Mouse (Mus musculus) urinary bladder, adult 2 months (tissue): Measurements from ENCODE around the gene Cort. TPM values are rescaled to one million over a fixed set of nuclear protein-coding genes. Genes with fewer than 3 reads are reported as not detected.
"Not testable (repeated sequence)": the region's sequence is repeated elsewhere in the genome, so short reads cannot be mapped to it uniquely, and the experiment has no call there.

Source experiments
- DNase-seq: peaks from one replicate; pipeline ENCODE4 v3.0.0; 2022; ENCODE audit warnings: low spot score
- polyA plus RNA-seq: library from polyadenylated mRNA; depleted of rRNA; stranded (reverse); fragments of >200 nt; gene quantifications from 2 replicates; pipeline ENCODE4 v1.2.3, GENCODE M21; 2012; rRNA removed

The Cort gene
- polyA plus RNA-seq: not detected in 2 replicates

DNA sequence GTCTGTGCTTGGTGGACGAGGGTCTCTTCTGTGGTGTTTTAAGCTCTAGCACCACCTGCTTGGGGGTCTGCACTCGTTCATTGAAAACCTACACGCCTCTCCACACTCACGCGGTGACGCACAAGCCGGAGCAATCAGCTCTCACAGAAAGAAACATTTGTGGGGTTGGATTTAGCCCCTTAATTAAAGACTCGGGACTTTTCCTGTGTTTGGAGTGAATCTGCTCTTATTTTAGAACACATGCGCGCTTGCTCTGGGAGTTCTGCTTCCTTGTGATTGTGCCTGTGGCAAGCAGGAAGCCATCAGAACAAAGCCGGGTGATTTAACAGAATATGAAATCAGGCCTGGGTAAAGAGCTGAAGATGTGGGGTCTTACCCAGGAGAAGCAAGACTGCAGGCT lies at the start of gene Cort:
Cort (minus strand) TSS at position 101 of the 400 bp plus-strand sequence.
- DNase-seq: no peak

DNA sequence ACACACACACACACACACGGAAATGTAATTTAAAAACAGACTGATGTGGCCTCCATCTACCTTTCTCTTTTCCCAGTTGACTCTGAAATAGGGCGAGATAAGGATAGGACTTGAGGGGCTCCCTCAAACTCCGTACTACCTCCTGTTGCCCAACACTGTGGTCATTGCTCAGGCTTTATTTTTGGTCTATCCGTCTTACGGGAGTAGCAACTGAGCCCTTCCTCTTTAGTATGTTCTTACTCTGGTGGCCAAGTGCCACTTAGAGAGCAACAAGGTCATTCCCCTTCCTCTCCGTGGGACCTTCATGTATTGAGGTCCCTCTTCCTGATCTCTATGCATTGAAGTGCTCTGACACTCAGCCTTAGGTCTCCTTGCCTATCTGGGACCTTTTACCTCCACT lies 47.1 kb upstream of the Cort start:
- no peak for DNase-seq

DNA sequence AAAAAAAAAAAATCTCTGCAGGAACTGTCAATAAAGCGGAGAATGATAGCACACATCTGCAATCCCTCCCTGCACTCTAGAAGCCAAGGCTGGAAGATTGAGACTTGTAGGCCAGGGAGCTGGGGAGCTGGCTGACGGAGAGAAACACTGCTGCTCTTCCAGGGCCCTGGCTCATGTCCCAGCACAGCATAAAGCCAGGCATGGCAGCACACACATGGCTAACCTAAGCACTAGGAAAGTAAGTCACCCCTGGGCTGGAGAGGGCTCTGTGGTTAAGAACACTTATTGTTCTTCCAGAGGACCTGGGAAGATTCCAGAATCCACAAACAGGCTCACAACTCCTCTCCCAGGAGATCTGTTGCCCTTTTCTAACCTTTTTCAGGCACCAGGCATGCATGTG lies 46.1 kb upstream of the Cort start:
- no peak for DNase-seq

DNA sequence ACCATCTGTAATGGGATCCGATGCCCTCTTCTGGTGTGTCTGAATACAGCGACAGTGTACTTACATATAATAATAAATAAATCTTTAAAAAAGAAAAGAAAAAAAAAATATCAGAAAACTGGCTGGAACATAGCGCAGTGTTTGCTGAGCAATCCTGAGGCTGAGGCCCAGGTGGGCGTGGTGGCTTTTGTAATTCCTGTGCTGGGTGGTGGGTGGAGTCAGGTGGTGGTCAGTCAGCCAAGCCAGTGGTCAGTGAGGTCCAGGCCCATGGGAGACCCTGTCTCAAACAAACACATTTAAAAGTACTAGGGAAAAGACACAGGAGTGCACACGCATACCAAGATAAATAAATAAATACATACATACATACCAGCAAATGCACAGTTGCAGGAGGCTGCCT lies 45.5 kb upstream of the Cort start:
- no peak for DNase-seq

DNA sequence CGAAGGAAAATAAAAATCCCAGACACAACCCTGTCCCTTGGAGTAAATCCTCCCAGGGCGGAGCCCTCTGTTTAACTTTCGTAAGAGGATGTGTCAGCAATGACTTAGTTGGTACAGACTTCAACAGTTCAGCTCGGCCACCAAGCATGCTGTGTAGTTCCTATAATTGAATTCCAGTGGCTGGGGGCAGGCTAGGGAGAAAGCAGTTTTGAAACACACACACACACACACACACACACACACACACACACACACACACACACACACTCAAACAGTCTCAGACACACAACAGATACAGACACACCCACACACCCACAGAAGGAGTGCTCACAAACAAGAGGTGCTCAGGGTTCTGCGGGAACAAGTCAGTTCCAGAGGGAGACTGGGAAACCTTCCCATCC lies 45.0 kb upstream of the Cort start:
- no peak for DNase-seq

DNA sequence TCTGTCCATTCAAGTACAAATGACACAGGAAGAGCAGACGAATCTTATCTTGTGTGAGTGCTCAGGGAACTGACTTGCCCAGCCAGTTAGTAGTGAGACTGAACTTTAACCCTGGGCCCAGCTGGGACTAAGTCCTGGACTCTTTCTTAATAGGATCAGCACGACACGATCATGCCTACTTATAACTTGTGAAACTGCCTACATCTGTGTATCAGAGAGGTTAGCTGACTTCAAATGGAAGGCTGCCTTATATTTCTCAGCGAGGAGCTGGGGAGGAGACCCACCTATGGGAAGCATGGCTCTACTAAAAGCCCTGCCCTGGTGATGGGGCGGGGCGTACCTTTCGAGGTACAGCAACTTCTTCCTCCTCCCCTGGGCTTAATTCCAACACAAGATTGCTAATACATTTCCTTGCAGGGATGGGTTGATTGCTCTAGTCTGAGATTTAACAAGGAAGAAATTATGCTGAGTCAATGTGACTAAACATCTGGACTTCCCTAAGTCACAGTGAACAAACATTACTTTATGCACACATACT lies 43.9 kb upstream of the Cort start:
- DNase-seq: no peak

DNA sequence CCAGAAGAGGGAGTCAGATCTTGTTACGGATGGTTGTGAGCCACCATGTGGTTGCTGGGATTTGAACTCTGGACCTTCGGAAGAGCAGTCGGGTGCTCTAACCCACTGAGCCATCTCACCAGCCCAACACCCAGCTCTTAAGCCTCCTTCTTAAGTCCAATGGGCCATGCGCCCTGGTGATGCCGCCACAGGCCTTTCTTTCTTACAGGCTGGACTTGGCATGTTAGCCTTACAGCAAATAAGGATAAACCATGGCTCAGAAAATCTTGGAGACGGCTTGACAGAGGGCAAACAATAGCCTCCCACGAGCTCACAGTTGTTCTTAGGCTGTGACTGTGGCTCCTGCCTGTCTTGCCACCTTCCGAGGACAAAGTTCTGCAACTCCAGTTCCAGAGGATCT lies 43.4 kb upstream of the Cort start:
- DNase-seq: not testable (repeated sequence)

DNA sequence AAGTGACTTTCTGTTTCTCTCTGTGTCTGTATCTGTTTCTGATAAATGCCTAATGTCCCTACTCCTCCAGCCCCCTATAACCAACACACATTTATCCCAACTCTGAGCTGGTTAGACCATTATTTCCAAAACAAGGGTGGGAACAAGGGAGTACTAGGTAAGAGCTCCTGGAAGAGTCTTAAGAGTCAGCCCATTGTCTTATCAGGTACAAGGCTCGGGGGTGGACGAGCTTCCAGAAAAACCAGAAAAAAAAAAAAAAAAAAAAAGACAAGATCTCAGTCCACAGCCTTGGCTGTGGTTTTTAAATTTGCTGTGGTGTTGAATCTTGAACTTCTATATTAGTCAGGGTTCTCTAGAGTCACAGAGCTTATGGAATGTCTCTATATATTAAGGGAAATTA lies 41.5 kb upstream of the Cort start:
- DNase-seq: no peak

DNA sequence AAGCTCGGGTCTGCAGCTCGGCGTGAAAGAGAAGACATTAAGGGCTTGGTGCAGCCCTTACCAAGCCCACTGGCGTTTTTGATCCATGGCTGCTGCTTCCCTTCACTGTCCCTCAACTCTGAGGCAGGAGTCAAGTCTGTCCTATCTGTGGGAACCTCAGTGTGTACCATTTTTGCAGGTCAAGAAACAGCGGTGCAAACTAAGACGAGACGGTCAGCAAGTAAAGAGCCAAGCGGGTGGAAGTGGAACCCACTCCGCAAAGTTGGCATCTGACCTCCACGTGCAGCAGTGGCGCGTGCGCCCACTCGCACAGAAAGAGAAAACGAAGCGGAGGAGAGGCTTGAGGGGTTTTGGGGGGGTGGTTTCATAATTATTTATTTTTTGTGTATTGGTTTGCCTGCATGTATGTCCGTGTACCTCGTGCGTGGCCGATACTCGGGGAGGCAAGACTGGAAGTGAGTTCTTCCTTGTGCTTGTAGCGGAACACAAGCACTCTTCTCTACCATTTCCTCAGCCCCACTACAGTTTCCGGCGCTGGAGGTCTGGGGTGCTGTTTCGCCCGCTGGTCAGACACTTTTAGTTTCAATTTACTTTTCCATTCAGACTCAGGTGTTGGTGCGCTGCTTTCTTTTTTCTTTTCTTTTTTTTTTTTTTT lies 40.5 kb upstream of the Cort start:
- no peak for DNase-seq

DNA sequence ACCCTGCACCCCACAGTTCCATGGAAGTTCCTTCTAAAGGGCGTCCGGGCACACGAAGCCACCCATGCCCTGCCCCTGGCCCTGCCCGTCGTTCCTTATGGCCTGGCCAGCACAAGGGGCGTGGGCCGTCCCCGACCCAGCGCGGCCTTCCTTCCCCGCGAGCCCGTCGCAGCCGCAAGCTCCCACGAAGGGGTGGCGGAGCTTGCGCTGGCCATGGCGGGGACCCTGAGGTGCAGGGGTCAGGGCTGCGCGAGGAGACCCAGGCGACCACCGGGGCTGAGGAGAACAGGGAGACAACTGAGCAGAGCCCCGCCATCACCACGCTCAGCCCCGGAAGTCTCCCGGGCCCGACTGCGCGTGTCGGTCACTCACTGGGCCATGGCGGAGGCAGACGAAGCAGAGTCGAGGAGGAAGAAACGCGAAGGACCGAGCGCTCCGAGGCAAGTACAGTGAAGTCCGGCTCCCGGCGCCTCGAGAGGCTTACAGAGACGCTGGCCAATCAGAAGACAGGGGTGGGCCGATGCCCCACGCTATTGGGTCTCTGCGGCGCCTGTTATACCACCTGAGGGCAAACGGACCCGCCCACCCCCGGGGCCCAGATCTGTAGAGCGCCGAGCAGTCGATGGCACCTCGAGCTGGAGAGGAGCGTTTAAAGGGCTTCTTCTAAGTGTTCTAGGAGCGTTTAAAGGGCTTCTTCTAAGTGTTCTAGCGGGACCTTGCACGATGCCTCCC lies 39.8 kb upstream of the Cort start, which contains the start of gene Pgd:
Pgd (minus strand) TSS at position 557 of the 732 bp plus-strand sequence.
- peak; percentile 94 for DNase-seq

DNA sequence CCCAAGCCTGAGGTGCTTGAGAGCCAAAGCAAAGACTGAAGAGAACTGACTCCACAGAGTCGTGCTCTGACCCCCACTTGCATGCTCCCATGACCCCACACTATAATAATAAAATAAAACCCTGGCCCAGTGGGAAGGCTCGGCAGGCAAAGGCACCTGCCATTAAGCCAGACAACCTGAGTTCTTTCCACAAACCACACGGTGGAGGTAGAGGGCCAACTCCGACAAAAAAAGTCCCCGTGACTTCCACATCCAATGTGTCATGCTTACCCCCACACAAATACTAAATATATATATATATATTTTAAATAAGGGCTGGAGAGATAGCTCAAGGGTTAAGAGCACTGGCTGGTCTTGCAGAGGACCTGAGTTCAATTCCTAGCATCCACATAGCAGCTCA lies 37.6 kb upstream of the Cort start:
- DNase-seq: no peak

DNA sequence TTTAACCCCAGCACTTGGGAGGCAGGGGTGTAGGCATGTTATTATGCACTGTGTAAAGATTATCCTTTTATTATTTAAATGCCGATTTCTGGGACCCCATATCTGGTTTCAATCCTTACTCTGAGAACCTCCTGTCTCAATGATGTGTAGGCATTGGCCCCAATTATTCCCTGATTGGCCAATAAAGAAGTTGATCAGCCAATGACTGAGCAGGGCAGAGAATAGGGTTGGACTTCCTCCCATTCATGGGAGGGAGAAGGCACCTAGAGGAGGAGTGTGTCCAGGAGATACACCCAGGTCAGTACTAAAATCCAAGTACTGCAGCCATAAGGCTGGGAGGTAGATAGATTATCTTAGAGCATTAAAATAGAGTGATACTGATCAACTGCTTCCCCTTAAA lies 36.6 kb upstream of the Cort start:
- no peak for DNase-seq

DNA sequence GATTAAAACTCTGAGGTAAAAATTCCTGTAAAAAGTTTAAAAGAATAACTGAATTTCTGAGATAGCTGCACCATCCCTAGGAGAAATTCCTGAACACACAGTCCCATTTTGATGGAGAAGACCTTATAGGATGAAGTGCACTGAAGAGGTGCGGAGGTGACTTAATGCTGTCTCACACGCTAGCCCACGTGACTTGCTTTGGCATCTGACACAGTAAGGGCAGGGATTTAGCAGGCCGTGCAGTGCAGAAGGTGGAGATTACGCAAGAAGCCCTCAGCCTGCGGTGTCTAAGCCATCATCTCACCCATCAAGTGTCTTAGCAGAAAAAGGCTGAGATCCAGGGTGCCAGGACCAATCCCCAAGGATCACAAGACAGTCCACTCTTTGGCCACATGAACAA lies 34.6 kb upstream of the Cort start:
- no peak for DNase-seq

DNA sequence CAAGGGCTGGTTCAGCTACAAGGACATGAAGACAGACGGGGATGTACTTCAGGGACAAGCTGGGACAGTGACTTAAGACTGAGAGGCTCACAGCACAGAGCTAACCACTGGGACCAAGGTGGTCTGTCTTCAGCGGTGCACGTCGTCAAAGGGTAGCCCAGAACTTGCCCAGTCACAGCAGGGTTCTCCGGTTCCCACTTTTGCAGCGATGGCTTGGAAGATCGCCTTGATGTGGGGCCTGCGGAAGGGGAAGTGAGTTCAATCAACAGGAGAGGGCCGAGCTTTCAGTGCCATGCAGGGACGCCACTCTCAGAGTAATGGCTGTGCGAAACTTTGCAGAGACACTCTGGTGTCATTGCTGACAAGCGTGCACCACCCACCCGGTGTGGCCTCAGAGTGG lies 33.3 kb upstream of the Cort start:
- no peak for DNase-seq

DNA sequence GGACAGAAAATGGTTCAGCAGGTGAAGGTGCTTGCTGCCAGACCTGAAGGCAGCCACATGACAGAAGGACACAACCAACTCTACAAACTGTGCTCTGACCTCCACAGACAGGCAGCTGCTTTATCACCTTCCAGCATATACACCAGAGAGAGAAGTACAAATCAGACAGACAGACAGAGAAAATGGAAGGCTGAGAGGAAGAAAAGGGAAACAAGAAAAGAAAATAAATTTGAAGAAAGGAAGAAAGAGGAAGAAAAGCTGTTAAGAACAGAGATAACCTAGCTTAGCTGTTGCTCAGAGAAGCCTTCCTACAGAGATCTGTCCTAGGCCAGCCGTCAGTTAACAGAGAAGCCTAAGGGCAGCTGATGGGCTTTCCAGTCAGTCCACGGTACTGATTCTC lies 32.6 kb upstream of the Cort start:
- DNase-seq: no peak

DNA sequence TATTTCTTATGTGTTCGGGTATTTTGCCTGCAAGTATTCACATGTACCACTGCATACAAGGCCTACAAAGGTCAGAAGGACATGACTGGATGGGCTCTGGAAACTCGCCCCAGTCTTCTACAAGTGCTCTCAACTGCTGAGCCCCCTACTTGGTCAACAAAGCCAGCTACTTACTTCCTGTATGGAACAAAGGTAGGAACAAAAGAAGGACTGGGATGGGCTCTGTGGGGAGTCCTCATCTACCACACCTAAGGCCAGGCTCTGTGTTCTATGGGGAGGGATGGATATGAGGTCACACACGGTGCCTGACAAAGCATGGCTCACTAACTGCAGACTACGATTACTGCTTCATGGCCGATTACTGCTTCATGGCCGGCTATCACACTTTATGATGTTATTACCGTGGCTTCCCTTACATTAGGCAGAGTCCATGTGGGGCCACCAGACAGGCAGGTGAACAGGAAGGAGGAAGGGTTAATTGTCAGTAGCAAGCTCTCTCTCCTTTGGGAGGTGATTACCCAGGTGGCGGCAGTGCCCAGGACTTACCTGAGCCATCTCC lies 30.9 kb upstream of the Cort start:
- no peak for DNase-seq

DNA sequence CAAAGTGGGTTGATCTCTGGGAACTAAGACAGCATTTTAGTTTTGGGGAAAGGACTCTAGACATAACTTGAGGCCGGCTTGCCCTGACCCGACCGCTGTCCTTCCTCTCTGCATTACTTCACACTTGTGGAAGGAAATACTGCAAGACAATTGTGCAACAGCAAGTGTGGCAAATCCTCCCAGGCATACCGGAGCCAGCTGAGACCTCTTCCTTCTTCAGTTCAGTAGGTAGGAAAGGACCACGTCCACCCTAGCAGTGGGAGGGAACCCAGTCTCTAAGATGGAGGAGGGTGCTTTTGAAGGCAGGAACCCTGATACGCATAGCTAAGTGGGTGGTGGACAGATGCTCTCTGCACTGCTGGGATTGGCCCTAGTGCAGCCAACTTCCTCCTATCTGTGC lies 29.1 kb upstream of the Cort start:
- DNase-seq: no peak

DNA sequence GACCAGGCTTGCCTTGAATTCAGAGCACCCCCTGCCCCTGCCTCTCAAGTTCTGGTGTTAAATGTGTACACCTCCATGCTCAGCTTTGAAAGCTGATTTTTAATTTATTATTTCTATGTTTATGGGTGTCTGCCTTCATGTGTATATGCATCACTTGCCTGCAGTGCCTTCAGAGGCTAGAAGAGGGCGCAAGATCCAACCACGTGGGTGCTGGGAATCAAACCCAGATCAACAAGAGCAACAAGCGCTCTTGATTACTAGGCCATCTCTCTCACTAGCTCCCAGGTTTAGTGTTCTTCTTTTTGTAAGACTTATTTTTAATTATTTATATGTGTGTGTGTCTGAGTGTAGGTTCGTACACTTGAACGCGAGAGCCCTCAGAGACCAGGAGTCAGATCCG lies 28.3 kb upstream of the Cort start:
- no peak for DNase-seq

DNA sequence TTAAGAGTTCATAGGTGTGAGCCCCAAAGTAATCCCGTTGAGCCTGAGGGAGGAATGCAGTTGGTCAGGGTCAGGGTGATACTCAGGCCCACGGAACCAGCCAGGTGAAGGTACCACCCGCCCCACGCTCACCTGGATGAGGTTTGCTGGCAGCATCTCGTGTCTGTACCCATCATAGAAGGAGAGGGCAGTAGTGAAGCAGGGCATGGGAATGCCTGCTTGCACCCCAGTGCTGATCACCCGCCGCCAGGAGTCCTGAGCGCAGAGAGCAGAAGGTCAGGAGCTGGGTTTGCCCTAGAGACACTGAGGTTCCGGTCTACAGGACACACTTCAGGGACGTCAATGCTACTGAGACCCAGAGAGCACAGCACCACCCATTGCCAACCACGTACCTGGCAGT lies 24.2 kb upstream of the Cort start:
- DNase-seq: no peak

DNA sequence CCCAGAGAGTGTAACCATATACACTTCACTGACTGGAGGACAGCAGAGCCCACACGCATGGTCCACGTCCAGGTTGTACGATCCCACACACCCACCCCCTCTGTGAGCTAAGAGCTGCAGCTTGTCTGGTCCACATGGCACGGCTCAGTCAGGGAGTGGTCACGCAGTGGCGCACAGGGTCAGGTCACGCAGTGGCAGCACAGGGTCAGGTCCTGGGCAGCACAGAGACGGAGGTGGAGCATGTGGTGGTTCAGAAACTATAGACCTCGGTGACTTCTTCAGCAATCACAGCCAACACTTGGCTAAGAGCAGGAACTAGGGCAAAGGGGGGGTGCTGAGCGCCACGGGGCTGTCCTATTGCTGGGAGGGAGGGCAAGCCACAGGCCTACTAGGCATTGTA lies 23.7 kb upstream of the Cort start:
- no peak for DNase-seq

DNA sequence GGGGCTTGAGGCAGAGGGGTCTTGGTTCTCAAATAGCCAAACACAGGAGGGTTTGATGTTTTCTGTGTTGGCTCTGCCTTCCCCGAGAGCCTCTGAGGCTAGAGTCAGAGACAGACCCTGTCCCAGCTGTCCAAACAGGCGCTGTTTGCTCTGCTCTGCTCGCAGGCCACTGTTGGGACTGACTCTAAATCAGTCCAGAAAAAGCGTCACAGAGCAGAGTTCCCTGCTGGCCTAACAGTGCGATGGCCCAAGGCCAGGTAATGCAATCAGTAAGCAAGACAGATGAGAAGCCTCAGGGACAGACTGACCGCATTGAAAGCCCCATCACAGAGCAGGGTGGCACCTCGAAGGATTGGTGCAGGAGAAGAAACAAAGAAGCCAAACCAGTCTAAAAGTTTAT lies 23.0 kb upstream of the Cort start:
- DNase-seq: no peak

DNA sequence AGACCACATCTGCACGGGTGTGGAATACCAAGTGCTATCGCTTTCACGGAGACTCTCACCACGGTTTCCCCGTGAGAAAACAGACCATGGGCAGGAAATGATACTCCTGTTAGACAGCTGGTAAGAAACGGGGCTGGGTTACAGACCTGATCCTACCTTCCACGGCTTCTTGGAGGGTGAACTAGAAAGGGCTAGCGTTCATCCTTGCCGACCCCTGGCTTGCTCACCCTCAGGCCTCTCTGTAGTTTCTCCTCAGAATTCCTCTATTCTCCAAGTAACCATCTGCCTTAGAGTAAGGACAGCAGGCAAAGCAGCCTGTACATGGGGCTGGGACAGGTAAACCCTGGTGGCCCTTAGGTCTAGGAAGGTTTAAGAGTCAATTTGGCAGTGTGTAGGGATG lies 22.6 kb upstream of the Cort start:
- DNase-seq: no peak

DNA sequence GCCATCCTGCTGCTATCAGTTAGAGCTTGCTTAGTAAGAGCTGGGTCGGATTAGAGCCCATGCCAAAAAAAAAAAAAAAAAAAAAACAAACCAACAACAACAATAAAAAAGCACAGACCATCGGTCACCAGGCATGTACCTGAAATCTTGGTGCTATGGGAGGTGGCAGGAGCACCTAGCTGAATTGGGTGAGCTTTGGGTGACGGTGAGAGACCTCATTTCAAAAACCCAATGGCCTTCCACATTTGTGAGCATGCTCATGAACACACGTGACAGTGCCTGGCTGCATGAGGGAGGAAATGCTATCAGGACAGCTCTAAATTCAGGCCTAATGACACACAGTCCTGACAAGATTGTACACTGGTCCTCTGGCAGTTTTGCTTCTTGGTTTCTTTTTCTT lies 21.5 kb upstream of the Cort start:
- DNase-seq: no peak
